Mouse (Mus musculus) frontal cortex, postnatal 36 days (tissue): ENCODE data around the gene Khnyn.

ENCODE experiments used
- DNase-seq, 2 experiments: peaks; one replicate each; pipeline ENCODE4 v3.0.0; 2022; ENCODE audit warnings: low spot score in 2 of 2

Gene Khnyn

GRCm38 (mm10) chr14:55884713-55885113 is at the start of gene Khnyn:
Khnyn (plus strand) TSS chr14:55884947.
- peak; percentile 72 to 80 for DNase-seq

DNA sequence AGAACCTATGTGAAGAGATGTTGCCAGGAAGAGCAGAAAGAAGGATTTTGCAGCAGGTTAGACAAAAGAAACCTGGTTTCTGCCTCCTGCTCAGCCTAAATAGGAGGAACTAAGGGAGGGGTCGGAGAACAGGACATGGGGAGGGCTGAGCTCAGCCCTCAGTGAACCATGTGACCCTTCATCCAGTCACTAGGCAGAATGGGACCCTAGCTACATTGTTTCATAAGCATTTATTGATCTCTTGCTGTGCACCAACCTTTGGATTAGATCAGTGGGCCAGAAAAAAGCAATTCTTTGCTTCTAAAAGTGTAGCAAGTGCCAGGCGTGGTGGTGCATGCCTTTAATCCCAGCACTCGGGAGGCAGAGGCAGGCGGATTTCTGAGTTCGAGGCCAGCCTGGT is 46.4 kb upstream of the Khnyn start:
- no peak for DNase-seq

- DNase-seq = no peak
Measured at GRCm38 (mm10) chr14:55838740-55839139, 46.0 kb upstream of the Khnyn start.

DNA sequence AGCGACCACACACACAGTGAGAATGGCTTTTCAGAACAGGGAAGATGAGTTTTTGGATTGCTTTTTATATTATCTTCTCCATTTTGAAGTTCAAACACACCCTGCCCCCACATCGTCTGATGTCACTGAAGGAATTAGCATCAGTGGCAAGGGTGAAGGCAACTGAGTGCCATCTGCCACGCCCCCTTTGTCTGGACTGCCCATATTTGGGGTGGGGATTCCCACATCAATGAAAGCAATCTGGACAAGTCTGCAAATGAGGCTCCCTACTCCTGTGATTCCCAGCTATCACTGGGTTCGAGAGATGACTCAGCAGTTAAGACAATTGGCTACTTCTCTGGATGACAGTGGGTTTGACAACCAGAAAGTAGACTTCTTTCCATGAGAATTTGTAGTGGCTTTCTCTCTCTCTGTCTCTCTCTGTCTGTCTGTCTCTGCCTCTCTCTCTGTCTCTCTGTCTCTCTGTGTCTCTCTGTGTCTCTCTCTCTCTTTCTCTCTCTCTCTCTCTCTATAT is 43.8 kb upstream of the Khnyn start:
- no peak for DNase-seq

DNA sequence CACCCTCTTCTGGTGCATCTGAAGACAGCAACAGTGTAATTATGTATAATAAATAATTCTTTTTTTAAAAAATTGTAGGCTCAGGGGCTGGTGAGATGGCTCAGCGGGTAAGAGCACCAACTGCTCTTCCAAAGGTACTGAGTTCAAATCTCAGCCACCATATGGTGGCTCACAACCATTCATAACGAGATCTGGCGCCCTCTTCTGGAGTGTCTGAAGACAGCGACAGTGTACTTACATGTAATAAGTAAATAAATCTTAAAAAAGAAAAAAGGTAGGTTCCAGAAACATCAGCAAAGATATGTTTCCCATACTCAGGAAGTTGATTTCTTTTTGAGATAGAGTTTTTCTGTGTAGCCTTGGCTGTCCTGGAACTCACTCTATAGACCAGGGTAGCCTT is 42.0 kb upstream of the Khnyn start:
- DNase-seq = no peak

GRCm38 (mm10) chr14:55845506-55846294 is 39.0 kb upstream of the Khnyn start:
- DNase-seq = no peak

DNA sequence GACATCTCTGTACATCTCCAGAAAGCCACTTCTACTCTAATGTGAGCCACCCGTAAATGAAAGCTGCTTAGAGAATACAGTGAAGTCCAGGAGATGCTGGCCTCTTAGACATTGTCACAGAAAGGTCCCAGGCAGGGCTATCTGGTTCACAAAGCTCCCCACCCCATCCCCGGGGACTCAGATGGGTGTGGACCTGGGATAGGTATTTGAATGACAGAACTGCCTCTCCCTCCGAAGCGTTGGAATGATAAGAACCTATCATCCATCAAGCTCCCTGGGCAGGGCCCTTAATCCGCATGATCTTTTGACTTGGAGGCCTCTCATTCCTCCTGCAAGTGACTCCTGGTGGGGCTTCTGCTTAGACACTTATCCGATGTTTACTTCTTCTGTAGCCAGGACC is 33.9 kb upstream of the Khnyn start:
- no peak for DNase-seq

- DNase-seq = no peak
Measured at GRCm38 (mm10) chr14:55852646-55853551, 31.8 kb upstream of the Khnyn start.

DNA sequence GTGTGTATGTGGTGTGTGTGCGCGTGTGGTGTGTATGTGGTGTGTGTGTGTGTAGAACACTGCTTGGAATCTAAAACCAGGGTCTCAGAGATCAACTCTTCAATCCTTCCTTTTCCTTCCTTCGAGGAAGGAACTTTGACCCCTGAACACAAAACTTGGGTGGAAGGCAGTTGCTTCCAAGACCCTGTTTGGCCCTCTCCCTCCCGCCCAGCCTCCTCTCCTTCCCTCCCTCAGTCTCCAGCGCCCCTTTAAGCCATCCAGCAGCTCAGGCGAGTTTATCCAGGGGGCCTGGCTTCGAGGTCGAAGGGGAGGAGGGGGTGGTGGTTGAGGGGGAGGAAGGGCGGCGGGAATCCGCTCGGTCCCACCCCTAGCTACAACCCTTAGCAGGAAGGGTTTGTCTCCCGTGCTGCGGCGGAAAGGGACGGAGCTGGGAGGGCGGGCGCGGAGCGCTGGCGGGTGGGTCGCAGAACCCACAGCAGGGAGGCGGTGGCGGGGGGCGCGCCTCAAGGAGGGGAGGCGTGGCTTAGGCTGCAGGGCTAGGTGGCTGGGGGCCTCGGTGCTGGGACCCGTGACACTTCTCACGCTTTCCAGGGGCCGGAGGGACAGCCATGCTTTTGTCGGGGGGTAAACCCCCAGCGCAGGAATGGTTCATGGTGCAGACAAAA is 31.0 kb upstream of the Khnyn start, which contains the start of gene Nynrin:
Nynrin (plus strand) TSS at position 390 of the 665 bp plus-strand sequence.
- DNase-seq = no peak

GRCm38 (mm10) chr14:55854406-55855100 is 30.2 kb upstream of the Khnyn start:
- no peak for DNase-seq

- DNase-seq = no peak
Measured at GRCm38 (mm10) chr14:55855101-55855561, 29.6 kb upstream of the Khnyn start.

DNA sequence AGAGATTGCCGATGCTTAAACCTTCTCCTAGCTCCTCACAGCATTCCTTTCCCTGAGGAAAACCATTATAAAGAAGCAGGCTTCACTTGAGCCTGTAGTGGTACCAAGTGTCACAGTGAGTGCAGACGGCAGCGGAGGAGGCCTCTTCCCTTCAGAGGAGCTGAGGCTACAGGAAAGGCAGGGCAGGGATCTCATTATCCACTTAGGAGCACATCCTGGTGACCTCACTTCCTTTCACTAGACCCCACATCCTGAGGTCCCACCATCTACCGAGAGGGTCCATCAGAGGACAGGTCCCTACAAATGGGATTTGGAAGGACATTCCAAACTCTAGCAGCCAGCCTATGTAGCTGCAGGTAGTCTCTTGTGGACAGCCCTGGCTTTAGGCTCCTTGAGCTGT is 27.2 kb upstream of the Khnyn start:
- no peak for DNase-seq

- DNase-seq = no peak
Measured at GRCm38 (mm10) chr14:55862186-55862585, 22.6 kb upstream of the Khnyn start.

DNA sequence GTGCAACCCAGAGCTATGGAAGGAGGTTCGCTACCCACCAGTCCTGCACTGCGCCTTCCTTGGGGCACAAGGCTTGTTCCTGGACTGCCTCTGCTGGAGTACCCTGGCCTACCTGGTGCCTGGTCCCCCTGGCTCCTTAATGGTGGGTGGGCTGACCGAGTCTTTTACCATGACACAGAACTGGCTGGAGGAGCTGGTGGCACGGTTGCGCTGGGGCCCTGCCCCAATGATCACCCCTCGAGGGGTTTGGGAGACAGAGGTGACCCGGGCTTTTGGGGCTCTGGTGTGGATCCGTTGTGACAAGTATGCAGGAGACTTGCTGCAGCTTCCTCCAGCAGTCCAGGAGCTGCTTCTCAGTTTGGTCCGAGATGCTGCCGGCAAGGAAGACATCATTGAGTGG is 21.8 kb upstream of the Khnyn start:
- no peak for DNase-seq

DNA sequence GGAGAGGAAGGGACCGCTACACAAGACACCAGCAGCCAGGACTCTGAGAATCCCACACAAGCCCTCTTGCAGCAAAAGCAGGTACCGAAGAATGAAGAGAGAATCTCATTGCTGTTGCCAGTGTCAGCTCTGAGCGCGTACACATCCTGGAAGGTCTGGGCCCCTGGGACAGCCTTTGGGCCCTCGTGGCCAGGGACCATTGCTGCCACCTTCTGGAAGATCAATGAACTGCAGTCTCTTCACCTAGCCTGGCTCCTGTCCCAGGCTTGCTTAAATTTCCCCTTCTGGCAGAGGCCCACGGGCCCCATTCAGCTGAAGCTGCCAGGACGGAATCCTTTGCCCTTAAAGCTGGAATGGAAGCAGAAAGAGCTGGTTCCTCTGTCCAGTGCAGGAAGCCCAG is 21.0 kb upstream of the Khnyn start:
- DNase-seq = peak; percentile 52 to 56

DNA sequence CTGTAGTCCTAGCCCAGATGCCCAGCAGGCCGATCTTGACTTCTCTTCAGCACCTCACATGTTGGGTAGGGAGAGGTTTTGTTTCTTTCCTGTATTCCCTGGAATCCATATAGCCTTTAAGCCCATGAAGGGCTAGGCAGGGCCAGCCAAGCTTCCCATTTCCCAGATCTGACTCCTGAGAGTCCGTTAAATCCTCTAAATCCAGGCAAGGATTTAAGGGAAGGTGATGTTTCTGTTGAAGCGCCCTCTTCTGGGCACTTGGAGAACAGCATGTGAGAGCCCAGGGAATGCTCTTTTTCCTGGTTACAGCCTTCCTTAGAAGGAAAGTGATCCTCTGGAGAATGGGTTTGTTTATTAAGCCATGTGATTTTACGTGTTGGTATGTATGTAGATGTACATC is 17.8 kb upstream of the Khnyn start:
- peak; percentile 50 to 69 for DNase-seq

DNA sequence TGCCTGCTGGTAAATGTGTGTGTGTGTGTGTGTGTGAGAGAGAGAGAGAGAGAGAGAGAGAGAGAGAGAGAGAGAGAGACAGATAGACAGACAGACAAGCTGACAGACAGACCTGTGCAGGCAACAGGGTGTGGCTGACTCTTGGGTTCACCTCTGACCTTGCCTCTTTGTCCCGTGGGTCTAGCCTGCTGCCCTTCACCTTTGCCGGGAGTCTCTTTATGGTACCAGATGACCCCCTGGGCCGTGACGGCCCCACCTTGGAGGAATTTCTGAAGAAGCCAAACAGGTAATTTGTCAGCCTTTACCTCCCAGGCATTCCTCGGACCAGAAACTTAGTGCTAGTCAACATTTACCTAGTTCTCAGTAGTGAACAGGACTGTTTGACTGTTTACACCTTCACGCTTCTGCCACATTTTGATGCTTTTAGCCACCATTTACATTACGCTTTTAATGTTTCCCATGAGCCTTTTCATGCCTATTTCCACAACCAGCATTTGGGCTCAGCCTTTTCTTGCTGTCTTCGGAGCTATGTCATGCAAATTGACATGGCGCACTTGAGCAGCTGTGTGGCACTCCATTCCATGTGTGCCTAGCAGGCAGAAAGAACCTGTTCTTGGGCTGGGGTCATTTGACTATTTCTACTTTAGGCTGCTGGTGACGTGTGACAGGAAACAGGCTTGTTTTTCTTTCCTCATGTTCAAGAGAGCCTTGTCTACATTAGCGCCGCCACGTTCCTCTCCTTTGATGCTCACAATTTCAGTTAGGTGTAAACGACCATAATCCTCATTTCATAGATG is 16.3 kb upstream of the Khnyn start:
- no peak for DNase-seq

DNA sequence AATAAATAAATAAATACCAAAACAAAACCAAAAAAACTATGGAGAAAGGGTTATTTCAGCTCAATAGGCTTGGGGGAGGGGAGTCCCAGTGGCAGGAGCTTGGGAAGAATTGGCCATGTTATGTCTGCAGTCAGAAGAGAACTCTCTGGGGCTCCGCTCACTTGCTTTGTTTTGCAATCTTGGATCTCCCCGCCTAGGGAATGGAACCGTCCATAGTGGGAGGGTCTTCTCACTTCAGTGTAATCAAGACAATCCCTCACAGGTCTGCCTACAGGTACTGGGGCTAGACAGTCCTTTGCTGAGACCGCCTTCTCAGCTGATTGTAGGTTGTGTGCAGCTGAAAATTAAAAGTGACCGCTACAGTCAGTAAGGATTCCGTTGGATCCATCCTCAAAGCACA is 15.2 kb upstream of the Khnyn start:
- DNase-seq = no peak

- no peak for DNase-seq
Measured at GRCm38 (mm10) chr14:55872039-55872438, 12.7 kb upstream of the Khnyn start.

DNA sequence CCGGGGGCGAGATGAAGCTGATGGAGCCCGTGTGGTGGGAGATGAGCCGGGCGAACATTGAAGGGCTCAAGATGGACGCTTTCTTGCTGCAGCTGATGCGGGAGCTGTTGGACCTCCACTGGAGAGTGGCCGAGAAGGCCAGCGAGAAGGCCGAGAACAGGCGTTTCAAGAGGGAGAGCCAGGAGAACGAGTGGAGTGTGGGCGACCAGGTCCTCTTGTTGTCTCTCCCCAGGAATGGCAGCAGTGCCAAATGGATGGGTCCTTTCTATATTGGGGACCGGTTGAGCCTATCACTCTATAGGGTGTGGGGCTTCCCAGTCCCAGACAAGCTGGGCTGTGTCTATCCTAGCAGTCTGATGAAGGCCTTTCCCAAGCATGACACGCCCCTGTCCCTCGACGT is 12.2 kb upstream of the Khnyn start:
- DNase-seq = no peak
